Mouse (Mus musculus): ENCODE data around the gene Mitf. TPM values are rescaled to one million over a fixed set of nuclear protein-coding genes. Genes with fewer than 3 reads are reported as not detected.

The Mitf gene
- polyA plus RNA-seq, 1 experiment: 52.1 TPM

DNA sequence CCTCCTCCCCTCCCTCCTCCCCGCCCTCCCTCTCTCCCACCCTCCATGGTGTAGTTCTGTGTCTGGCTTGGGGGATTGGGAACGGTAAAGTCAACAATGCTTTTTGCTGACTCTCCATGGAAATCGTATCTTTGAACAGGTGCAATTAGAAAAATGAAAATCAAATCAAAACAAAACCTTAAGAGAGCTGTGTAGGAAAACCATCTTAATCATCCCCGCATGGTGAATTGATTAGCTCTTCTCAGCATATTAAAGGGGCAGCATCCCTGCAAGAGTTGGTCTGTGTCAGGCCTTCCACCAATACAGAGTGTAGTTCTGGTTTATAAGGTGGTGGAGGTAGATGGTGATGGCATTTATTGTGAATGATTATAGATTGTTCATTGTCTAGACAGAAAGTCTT is 20.0 kb upstream of the Mitf start:
- Histone ChIP-seq H3K4me3 (ENCODE audit: insufficient read depth, low read length) (no peak overlapping the region), H3K4me1 (ENCODE audit: control insufficient read depth, insufficient read depth, low read length) (peaks cover 11% of the 10 kb centered on the region), H3K27ac (ENCODE audit: insufficient read depth, low read depth, low read length) (no peak overlapping the region)
- TF ChIP-seq CTCF (IDR thresholded peaks at IDR 0.05; ENCODE audit: low read depth, low read length): no peak
- no peak for TF ChIP-seq POLR2A (IDR thresholded peaks at IDR 0.05; ENCODE audit: borderline replicate concordance, low read depth, low read length)

DNA sequence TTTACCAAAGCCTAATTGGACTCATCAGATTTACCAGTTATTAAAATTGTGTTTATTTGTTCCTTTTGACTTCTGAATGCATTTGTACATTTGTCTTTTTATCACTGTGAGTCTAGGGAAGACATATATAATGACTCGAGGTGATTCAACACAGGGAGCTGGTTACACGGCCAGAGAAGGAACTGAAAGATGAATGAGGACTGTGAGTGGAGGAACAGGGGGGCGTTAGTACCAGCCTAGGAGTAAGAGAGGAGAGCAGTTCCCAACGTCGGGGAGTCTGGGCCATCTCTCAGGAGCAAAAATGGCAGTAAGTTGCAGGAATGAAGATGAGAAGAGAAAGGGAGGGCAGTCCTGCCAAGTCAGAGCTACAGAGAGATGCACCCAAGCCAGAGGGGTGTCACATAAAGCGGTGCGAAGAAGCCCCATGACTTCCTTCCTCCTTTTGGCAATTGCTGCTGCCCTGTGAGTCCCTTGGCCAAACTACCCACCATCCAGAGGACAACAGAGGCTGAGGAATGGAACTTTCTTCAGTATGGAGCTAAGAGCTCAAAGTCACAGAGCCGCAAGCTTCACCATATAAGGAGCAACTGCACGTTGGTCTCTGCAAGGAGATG is 18.4 kb upstream of the Mitf start:
- Histone ChIP-seq H3K27ac (ENCODE audit: insufficient read depth, low read depth, low read length) (peak overlapping the region; percentile 49), H3K4me3 (ENCODE audit: insufficient read depth, low read length) (0 out of 2 replicates have a peak overlapping the region, but pooled peaks have one; percentile 3), H3K4me1 (ENCODE audit: control insufficient read depth, insufficient read depth, low read length) (peaks cover 11% of the 10 kb centered on the region)
- TF ChIP-seq CTCF (IDR thresholded peaks at IDR 0.05; ENCODE audit: low read depth, low read length) (no peak), POLR2A (IDR thresholded peaks at IDR 0.05; ENCODE audit: borderline replicate concordance, low read depth, low read length) (no peak)

DNA sequence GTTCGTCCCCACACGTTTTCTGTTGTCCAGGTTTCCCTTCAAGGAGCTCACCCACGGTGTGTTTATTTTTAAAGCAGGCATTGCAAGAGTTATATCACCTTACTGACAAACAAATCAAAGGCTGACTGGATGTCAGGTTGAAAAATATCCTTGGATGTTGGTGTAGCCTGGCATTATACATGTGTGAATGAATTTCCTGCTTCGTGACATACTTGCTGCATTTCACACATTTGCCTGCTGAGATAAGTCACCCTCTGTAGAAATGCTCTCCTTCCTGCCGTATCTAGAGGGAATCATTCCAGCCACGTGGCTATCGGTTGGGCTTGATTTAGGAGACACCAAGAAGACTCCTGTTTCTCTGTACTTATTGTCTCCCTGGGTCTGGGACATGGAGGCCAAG is 17.2 kb upstream of the Mitf start:
- no peak for TF ChIP-seq CTCF (IDR thresholded peaks at IDR 0.05; ENCODE audit: low read depth, low read length)
- TF ChIP-seq POLR2A (IDR thresholded peaks at IDR 0.05; ENCODE audit: borderline replicate concordance, low read depth, low read length): no peak
- Histone ChIP-seq H3K4me1 (ENCODE audit: control insufficient read depth, insufficient read depth, low read length) (peaks cover 11% of the 10 kb centered on the region), H3K27ac (ENCODE audit: insufficient read depth, low read depth, low read length) (no peak overlapping the region), H3K4me3 (ENCODE audit: insufficient read depth, low read length) (no peak overlapping the region)

DNA sequence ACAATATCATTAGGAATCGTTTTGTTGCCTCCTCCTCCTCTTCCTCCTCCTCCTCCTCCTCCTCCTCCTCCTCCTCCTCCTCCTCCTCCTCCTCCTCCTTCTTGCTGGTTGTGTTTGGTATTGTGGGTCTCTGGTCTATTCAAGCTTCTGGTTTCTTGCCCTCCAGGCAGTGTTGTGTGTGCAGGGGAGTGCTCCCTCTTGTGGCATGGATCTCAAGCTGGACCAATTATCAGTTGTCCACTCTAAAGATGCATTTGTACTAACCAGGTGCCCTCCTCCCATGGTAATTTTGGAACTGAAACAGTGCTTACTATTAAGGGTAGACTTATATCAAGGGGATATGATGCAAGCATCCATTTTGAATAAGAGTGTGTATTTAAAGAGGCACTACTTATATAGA is 14.7 kb upstream of the Mitf start:
- TF ChIP-seq CTCF (IDR thresholded peaks at IDR 0.05; ENCODE audit: low read depth, low read length) (peak; percentile 42), POLR2A (IDR thresholded peaks at IDR 0.05; ENCODE audit: borderline replicate concordance, low read depth, low read length) (no peak)
- Histone ChIP-seq H3K27ac (ENCODE audit: insufficient read depth, low read depth, low read length) (no peak overlapping the region), H3K4me1 (ENCODE audit: control insufficient read depth, insufficient read depth, low read length) (peaks cover 13% of the 10 kb centered on the region), H3K4me3 (ENCODE audit: insufficient read depth, low read length) (no peak overlapping the region)

DNA sequence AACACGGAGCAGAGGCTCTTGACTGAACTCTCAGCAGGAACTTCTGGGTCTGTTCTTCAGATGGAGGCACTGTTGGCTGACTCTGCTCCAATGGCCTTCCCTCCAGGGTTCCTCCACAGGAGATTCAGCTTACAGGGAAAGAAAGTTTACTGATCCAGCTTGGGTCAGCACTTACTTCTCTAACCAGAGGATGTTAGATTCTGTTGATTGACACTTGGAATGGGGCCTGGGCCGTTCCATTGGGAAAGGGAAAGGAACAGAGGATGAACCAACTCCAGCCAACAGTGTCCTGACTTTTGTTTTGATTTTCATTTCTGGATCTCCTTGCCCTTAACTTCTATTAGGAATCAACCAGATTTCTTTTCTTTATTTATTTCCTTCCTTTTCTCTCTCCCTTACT is 11.7 kb upstream of the Mitf start:
- TF ChIP-seq POLR2A (IDR thresholded peaks at IDR 0.05; ENCODE audit: borderline replicate concordance, low read depth, low read length) (no peak), CTCF (IDR thresholded peaks at IDR 0.05; ENCODE audit: low read depth, low read length) (no peak)
- Histone ChIP-seq H3K4me3 (ENCODE audit: insufficient read depth, low read length) (no peak overlapping the region), H3K27ac (ENCODE audit: insufficient read depth, low read depth, low read length) (no peak overlapping the region), H3K4me1 (ENCODE audit: control insufficient read depth, insufficient read depth, low read length) (peaks cover 15% of the 10 kb centered on the region)

DNA sequence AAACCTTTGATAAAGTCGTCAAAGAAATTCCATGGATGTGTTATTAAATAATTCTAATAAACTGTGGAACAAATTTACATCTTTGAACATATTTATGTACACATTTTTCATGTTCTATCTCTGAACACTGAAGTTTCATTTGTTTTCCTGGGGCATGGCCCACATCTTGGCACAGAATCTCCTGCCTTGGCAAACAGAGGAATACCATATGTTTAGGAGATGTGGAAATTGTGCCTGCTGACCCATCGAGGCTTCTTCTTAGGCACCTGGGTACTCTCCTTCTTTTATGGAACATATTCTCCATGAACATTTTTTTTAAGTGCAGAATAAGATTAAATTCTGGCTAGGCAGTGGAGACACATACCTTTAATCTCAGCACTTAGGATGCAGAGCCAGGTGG is 6.2 kb upstream of the Mitf start:
- peaks cover 25% of the 10 kb centered on the region for H3K4me1 ChIP-seq (ENCODE audit: control insufficient read depth, insufficient read depth, low read length)
- H3K4me3 ChIP-seq (ENCODE audit: insufficient read depth, low read length): no peak overlapping the region
- no peak overlapping the region for H3K27ac ChIP-seq (ENCODE audit: insufficient read depth, low read depth, low read length)
- TF ChIP-seq CTCF (IDR thresholded peaks at IDR 0.05; ENCODE audit: low read depth, low read length): no peak
- TF ChIP-seq POLR2A (IDR thresholded peaks at IDR 0.05; ENCODE audit: borderline replicate concordance, low read depth, low read length): no peak

- Histone ChIP-seq H3K27ac (ENCODE audit: insufficient read depth, low read depth, low read length) (peak overlapping the region; percentile 16; the same call in 1 of the 2 replicates), H3K4me1 (ENCODE audit: control insufficient read depth, insufficient read depth, low read length) (peaks cover 29% of the 10 kb centered on the region), H3K4me3 (ENCODE audit: insufficient read depth, low read length) (peak overlapping the region; percentile 93)
- TF ChIP-seq POLR2A (IDR thresholded peaks at IDR 0.05; ENCODE audit: borderline replicate concordance, low read depth, low read length): no peak
- no peak for TF ChIP-seq CTCF (IDR thresholded peaks at IDR 0.05; ENCODE audit: low read depth, low read length)
Observed at GRCm38 (mm10) chr6:97806051-97806450, 801 bp upstream of the Mitf start.

DNA sequence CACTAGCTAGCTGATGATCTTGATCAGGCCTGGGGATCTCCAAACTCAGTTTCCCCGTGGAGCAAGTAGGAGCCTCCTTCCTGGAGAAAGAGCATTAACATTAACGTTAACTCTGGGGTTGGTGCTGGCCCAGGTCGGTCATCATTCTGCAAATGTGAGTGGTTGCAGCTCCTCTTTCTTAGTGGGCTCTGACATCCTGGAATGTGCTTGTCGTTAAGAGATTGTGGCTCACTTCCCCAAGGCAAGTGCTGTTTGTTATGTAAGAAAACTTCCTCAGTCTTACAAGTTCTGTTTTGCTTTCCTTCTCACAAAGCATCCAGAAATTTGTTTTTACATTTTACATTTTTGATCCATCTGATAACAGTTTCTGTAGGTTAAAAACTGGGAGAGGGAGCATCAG is 7.3 kb downstream of the Mitf start:
- peaks cover 67% of the 10 kb centered on the region for H3K4me1 ChIP-seq (ENCODE audit: control insufficient read depth, insufficient read depth, low read length)
- TF ChIP-seq CTCF (IDR thresholded peaks at IDR 0.05; ENCODE audit: low read depth, low read length) (no peak), POLR2A (IDR thresholded peaks at IDR 0.05; ENCODE audit: borderline replicate concordance, low read depth, low read length) (no peak)
- H3K27ac ChIP-seq (ENCODE audit: insufficient read depth, low read depth, low read length): peak overlapping the region; percentile 95
- no peak overlapping the region for H3K4me3 ChIP-seq (ENCODE audit: insufficient read depth, low read length)

DNA sequence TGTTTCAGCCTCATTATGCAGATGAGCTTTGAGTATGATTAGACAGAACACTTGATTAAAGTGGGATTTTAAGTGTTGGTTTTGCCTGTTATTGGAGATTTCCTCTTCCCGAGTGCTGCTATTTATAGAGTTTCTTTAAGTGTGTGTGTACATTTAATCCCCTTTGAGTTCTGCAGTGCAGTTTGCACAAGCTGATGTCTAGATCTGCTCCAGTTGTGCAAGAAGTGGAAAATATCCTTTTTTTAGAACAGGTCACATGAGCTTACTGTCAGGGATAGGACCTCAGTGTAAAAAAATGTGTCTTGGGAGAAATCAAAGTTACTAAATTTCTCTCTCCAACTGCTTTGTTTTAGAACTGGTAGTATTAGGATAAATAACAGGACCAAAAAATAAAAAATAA is 8.9 kb downstream of the Mitf start:
- Histone ChIP-seq H3K4me3 (ENCODE audit: insufficient read depth, low read length) (no peak overlapping the region), H3K27ac (ENCODE audit: insufficient read depth, low read depth, low read length) (peak overlapping the region; percentile 95), H3K4me1 (ENCODE audit: control insufficient read depth, insufficient read depth, low read length) (peaks cover 67% of the 10 kb centered on the region)
- TF ChIP-seq CTCF (IDR thresholded peaks at IDR 0.05; ENCODE audit: low read depth, low read length) (no peak), POLR2A (IDR thresholded peaks at IDR 0.05; ENCODE audit: borderline replicate concordance, low read depth, low read length) (no peak)

DNA sequence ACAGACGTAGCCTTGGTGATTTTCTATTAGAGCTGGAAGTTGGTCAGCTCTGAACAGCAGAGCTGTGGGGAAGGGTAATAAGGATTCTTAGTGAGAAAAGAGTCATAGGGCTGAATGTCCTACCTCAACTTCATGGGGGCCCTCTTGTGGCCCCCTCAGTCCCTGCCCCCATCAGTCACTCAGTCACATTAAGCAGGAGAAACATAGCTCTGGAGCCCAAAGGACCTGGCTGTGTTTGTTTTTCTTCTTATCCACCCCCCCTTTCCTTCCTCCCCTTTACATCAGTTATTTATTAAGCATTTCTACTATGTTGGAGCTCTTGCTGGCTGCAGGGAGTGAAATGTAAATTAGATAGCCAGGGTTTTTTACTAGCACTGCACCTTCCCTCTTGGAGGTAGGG is 10.0 kb downstream of the Mitf start:
- H3K4me3 ChIP-seq (ENCODE audit: insufficient read depth, low read length): no peak overlapping the region
- TF ChIP-seq POLR2A (IDR thresholded peaks at IDR 0.05; ENCODE audit: borderline replicate concordance, low read depth, low read length) (no peak), CTCF (IDR thresholded peaks at IDR 0.05; ENCODE audit: low read depth, low read length) (no peak)
- peak overlapping the region; percentile 95 for H3K27ac ChIP-seq (ENCODE audit: insufficient read depth, low read depth, low read length)
- H3K4me1 ChIP-seq (ENCODE audit: control insufficient read depth, insufficient read depth, low read length): peaks cover 71% of the 10 kb centered on the region

Data from bone marrow macrophage, adult 2 months (primary cell).